Mouse (Mus musculus): ENCODE data around the gene Ctsf.
"Not testable (repeated sequence)": the region's sequence is repeated elsewhere in the genome, so short reads cannot be mapped to it uniquely, and the experiment has no call there.

The Ctsf gene

GRCm38 (mm10) chr19:4850281-4850680 lies 4.6 kb upstream of the Ctsf start:
- no peak for DNase-seq

GRCm38 (mm10) chr19:4855470-4855820 lies 515 bp downstream of the Ctsf start:
- DNase-seq: no peak

GRCm38 (mm10) chr19:4855951-4856350 lies 1.0 kb downstream of the Ctsf start:
- no peak for DNase-seq

- peak; percentile 62 for DNase-seq
Measured at GRCm38 (mm10) chr19:4859081-4859480, 4.2 kb downstream of the Ctsf start.

GRCm38 (mm10) chr19:4863048-4863447 lies 8.1 kb downstream of the Ctsf start:
- no peak for DNase-seq

- DNase-seq: no peak
Measured at GRCm38 (mm10) chr19:4865147-4865546, 10.2 kb downstream of the Ctsf start.

- DNase-seq: not testable (repeated sequence)
Measured at GRCm38 (mm10) chr19:4874613-4875012, 19.7 kb downstream of the Ctsf start.

GRCm38 (mm10) chr19:4876241-4876640 lies 21.3 kb downstream of the Ctsf start:
- DNase-seq: no peak

GRCm38 (mm10) chr19:4876755-4877154 lies 21.8 kb downstream of the Ctsf start:
- no peak for DNase-seq

- no peak for DNase-seq
Measured at GRCm38 (mm10) chr19:4877785-4878184, 22.9 kb downstream of the Ctsf start, which contains the start of gene Actn3. Gene Actn3, minus strand, starts transcription at chr19:4877909.

- DNase-seq: peak; percentile 95
Measured at GRCm38 (mm10) chr19:4878405-4879323, 23.7 kb downstream of the Ctsf start, which contains the start of gene Zdhhc24. Gene Zdhhc24, plus strand, starts transcription at chr19:4878668.

GRCm38 (mm10) chr19:4879324-4879703 lies 24.4 kb downstream of the Ctsf start:
- no peak for DNase-seq

- DNase-seq: no peak
Measured at GRCm38 (mm10) chr19:4883961-4884360, 29.0 kb downstream of the Ctsf start.

GRCm38 (mm10) chr19:4889791-4890190 lies 34.9 kb downstream of the Ctsf start:
- no peak for DNase-seq

- no peak for DNase-seq
Measured at GRCm38 (mm10) chr19:4891798-4892197, 36.9 kb downstream of the Ctsf start.

- DNase-seq: no peak
Measured at GRCm38 (mm10) chr19:4896780-4897520, 42.0 kb downstream of the Ctsf start.

GRCm38 (mm10) chr19:4898972-4899371 lies 44.0 kb downstream of the Ctsf start:
- no peak for DNase-seq

GRCm38 (mm10) chr19:4899888-4900287 lies 45.0 kb downstream of the Ctsf start:
- DNase-seq: no peak

- peak; percentile 78 for DNase-seq
Measured at GRCm38 (mm10) chr19:4905979-4906794, 51.3 kb downstream of the Ctsf start, which contains the start of gene Bbs1. Gene Bbs1, minus strand, starts transcription at chr19:4906628.

GRCm38 (mm10) chr19:4908107-4908506 lies 53.2 kb downstream of the Ctsf start:
- no peak for DNase-seq

GRCm38 (mm10) chr19:4909376-4909775 lies 54.4 kb downstream of the Ctsf start:
- no peak for DNase-seq
